Mouse (Mus musculus) liver, embryonic 18 days (tissue): ENCODE results near the gene Dmrta1. TPM values are rescaled to one million over a fixed set of nuclear protein-coding genes. Genes with fewer than 3 reads are reported as not detected.

Source experiments
- polyA plus RNA-seq: library from polyadenylated mRNA; depleted of rRNA; stranded (reverse); fragments of >200 nt; gene quantifications from 2 replicates; pipeline ENCODE4 v1.2.3, GENCODE M21; 2012; rRNA removed

Dmrta1 gene
- not detected in 2 replicates for polyA plus RNA-seq

GRCm38 (mm10) chr4:89679195-89679594 lies at the start of gene Dmrta1:
Dmrta1 (plus strand) TSS chr4:89679436.

